Mouse (Mus musculus) midbrain, embryonic 15.5 days (tissue): ENCODE data around the gene Pcdh11x. TPM values are rescaled to one million over a fixed set of nuclear protein-coding genes. Genes with fewer than 3 reads are reported as not detected.
"Not testable (repeated sequence)": the region's sequence is repeated elsewhere in the genome, so short reads cannot be mapped to it uniquely, and the experiment has no call there.

Experiments
- ATAC-seq: fragments of 200-750 bp; cut with Nextera tagmentation; replicated peaks from 2 replicates; pipeline ENCODE4 v1.8.0; 2017; ENCODE audit warnings: moderate TSS enrichment
- H3K27ac ChIP-seq: fragments of 300-500 bp; sonication (generic); 2 replicates; pipeline ENCODE4 v1.5.1; 2015; ENCODE audit warnings: mild to moderate bottlenecking, inconsistent platforms
- H3K27me3 ChIP-seq: fragments of 300-500 bp; sonication (generic); replicated peaks from 2 replicates; pipeline ENCODE4 v1.6.1; 2015; ENCODE audit warnings: inconsistent platforms
- H3K36me3 ChIP-seq: fragments of 300-500 bp; sonication (generic); replicated peaks from 2 replicates; pipeline ENCODE4 v1.6.1; 2015; ENCODE audit warnings: inconsistent platforms
- H3K4me1 ChIP-seq: fragments of 300-500 bp; sonication (generic); 2 replicates; pipeline ENCODE4 v1.6.1; 2015; ENCODE audit warnings: inconsistent platforms
- H3K4me2 ChIP-seq: fragments of 300-500 bp; sonication (generic); 2 replicates; pipeline ENCODE4 v1.6.1; 2015; ENCODE audit warnings: inconsistent platforms, mild to moderate bottlenecking, moderate library complexity
- H3K4me3 ChIP-seq: fragments of 300-500 bp; sonication (generic); 2 replicates; pipeline ENCODE4 v1.5.1; 2015; ENCODE audit warnings: mild to moderate bottlenecking, inconsistent platforms
- H3K9ac ChIP-seq: fragments of 300-500 bp; sonication (generic); 2 replicates; pipeline ENCODE4 v1.6.1; 2015; ENCODE audit warnings: mild to moderate bottlenecking, inconsistent platforms
- H3K9me3 ChIP-seq: fragments of 300-500 bp; sonication (generic); 2 replicates; pipeline ENCODE4 v1.6.1; 2016; ENCODE audit warnings: inconsistent platforms
- WGBS: fragments of 180-500 bp; shearing (Covaris S2); methylation state at CpG from one replicate; pipeline ENCODE4 v1.1.7; 2015; ENCODE audit warnings: mixed read lengths; 5-methylcytosine and 5-hydroxymethylcytosine counted together
- polyA plus RNA-seq: library from polyadenylated mRNA; unstranded; fragments of >200 nt; fragmentation: Nextera tagmentation; extraction: Ambion mirVana; gene quantifications from 2 replicates; pipeline ENCODE4 v1.2.1, GENCODE M21; 2015

The Pcdh11x gene
- polyA plus RNA-seq, 1 experiment from 2014 or later, result 39.6 TPM

GRCm38 (mm10) chrX:120524986-120525385 is 234.9 kb downstream of the Pcdh11x start:
- 88% methylated on average over 3 of the region's 3 CpGs for WGBS
- no peaks in the 10 kb centered on the region for H3K27me3 ChIP-seq
- H3K27ac ChIP-seq, result no peak overlapping the region
- no peaks in the 10 kb centered on the region for H3K4me1 ChIP-seq
- H3K36me3 ChIP-seq, result no peaks in the 10 kb centered on the region
- H3K9me3 ChIP-seq, result no peaks in the 10 kb centered on the region
- H3K9ac ChIP-seq, result no peak overlapping the region
- H3K4me2 ChIP-seq, result no peak overlapping the region
- ATAC-seq, result no peak
- no peak overlapping the region for H3K4me3 ChIP-seq

DNA sequence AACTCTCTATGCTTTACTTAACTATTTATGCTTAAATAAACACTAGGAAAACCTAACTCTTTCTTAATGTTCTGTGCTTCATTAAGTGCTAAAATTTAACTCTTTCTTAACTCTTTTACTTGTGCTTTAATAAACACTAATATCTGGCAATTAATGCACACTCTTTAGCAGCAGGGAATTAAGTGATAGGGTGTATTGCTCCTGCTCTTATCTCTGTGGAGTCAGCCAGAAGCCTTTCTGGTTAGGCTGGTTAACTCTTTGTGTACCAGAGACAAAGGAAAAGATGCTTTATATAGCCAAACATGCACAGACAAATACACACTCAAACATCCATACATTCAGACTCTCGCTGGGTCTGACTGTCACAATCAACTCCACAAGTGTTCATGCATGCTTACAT is 309.2 kb downstream of the Pcdh11x start:
- Histone ChIP-seq H3K4me3 (no peak overlapping the region), H3K9ac (no peak overlapping the region), H3K4me1 (no peaks in the 10 kb centered on the region), H3K36me3 (no peaks in the 10 kb centered on the region), H3K4me2 (no peak overlapping the region), H3K27me3 (no peaks in the 10 kb centered on the region), H3K27ac (no peak overlapping the region), H3K9me3 (no peaks in the 10 kb centered on the region)
- no peak for ATAC-seq
- WGBS, result 82% methylated on average over 1 of the region's 1 CpGs

DNA sequence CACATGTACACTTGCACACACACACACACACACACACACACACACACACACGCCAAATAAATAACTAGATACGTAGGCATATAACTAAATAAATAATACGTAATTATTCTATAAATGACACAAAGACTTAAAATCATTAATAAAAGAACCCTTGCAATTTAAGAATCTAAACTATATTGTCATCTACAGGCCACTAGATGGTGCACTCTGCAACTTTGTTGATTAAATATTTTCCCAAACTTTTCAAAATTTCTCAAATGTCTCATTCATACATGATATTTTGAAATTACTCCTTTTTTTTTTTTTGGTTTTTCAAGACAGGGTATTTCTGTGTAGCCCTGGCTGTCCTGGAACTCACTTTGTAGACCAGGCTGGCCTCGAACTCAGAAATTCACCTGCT is 328.4 kb downstream of the Pcdh11x start:
- Histone ChIP-seq H3K27me3 (no peaks in the 10 kb centered on the region), H3K27ac (no peak overlapping the region), H3K4me1 (no peaks in the 10 kb centered on the region), H3K9me3 (no peaks in the 10 kb centered on the region), H3K4me2 (no peak overlapping the region), H3K9ac (no peak overlapping the region), H3K4me3 (no peak overlapping the region), H3K36me3 (no peaks in the 10 kb centered on the region)
- WGBS, result 56% methylated on average over 4 of the region's 4 CpGs
- no peak for ATAC-seq

- not testable (repeated sequence) for H3K9ac ChIP-seq, H3K9me3 ChIP-seq, H3K4me1 ChIP-seq, H3K36me3 ChIP-seq, H3K27me3 ChIP-seq, ATAC-seq, H3K4me2 ChIP-seq, H3K4me3 ChIP-seq, H3K27ac ChIP-seq
- 90% methylated on average over 1 of the region's 1 CpGs for WGBS
Measured at GRCm38 (mm10) chrX:120670236-120670635, 380.2 kb downstream of the Pcdh11x start.

GRCm38 (mm10) chrX:120734144-120734543 is 444.1 kb downstream of the Pcdh11x start:
- H3K9me3 ChIP-seq, result no peaks in the 10 kb centered on the region
- H3K27me3 ChIP-seq, result no peaks in the 10 kb centered on the region
- no peak overlapping the region for H3K27ac ChIP-seq
- H3K4me3 ChIP-seq, result no peak overlapping the region
- H3K4me2 ChIP-seq, result no peak overlapping the region
- H3K4me1 ChIP-seq, result no peaks in the 10 kb centered on the region
- H3K9ac ChIP-seq, result no peak overlapping the region
- H3K36me3 ChIP-seq, result no peaks in the 10 kb centered on the region
- no peak for ATAC-seq

DNA sequence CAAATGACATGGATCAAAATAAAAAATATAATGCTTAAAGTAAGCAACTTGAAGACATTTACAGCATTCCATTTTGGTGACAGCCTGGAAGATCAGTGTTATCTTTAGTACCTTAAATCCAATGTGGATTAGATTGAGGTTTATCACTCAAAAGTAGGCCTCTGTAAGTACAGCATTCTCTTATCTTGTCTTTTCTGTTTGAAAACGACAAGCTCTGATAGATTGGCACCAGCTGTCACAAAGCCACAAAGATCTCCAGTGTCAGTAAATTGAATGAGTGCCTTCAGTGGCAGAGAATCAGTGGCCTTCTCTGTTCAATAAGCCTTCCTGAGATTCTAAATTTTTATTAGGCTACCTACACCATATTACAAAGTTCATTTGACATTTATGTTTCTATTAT is 445.7 kb downstream of the Pcdh11x start:
- no peak overlapping the region for H3K27ac ChIP-seq
- H3K4me3 ChIP-seq, result no peak overlapping the region
- 48% methylated on average over 1 of the region's 1 CpGs for WGBS
- H3K4me2 ChIP-seq, result no peak overlapping the region
- H3K36me3 ChIP-seq, result no peaks in the 10 kb centered on the region
- no peak overlapping the region for H3K9ac ChIP-seq
- H3K27me3 ChIP-seq, result no peaks in the 10 kb centered on the region
- no peak for ATAC-seq
- no peaks in the 10 kb centered on the region for H3K9me3 ChIP-seq
- no peaks in the 10 kb centered on the region for H3K4me1 ChIP-seq

GRCm38 (mm10) chrX:120944556-120944955 is 654.5 kb downstream of the Pcdh11x start:
- H3K4me2 ChIP-seq, result no peak overlapping the region
- WGBS, result 80% methylated on average over 3 of the region's 3 CpGs
- no peaks in the 10 kb centered on the region for H3K4me1 ChIP-seq
- H3K27ac ChIP-seq, result no peak overlapping the region
- ATAC-seq, result no peak
- H3K9ac ChIP-seq, result no peak overlapping the region
- no peaks in the 10 kb centered on the region for H3K36me3 ChIP-seq
- no peaks in the 10 kb centered on the region for H3K27me3 ChIP-seq
- no peaks in the 10 kb centered on the region for H3K9me3 ChIP-seq
- no peak overlapping the region for H3K4me3 ChIP-seq

Other genes starting within 250 kb of the Pcdh11x start
- not detected in 2 replicates for gene H2afb3, start 22.8 kb downstream of the Pcdh11x start, polyA plus RNA-seq